8 mouse cellular contexts compared by ENCODE assay signal in the genomic region with DNA sequence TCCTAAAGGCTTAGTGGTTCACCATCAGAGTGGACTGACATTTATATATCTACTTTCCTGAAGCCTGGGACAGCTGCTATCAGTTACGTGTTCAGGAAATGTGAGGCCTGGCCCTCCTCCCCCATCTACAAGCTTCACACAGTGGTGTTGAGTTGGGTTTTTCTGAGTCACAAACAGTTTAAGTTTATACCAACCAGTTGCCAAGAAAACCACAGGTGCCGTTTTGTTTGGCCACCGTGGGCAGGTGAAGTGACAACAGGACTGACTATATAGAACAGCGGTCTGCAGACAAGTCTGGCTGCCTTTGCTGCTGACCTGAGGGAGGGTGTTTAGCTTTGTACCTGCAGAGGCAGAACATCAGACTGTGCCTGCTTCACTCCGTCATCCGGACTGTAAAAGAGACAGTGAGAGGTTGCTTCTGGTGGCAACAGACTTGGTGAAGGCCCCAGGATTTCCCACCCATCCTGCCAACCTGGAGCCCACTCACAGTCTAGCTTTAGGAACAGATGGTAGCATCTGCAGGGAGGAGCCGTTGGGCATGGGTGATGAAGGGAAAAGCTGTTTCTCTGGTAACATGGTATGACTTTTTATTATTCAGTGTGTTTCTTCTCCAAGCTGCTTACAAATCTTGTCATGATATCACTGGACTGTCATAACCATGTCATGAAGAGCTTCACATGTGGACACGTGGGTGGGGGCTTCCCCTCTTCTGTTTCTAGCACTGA. TPM values are rescaled to one million over a fixed set of nuclear protein-coding genes. Genes with fewer than 3 reads are reported as not detected.
DNase-seq lines count a peak whose midpoint lies in the region; ATAC-seq lines count a peak whose summit lies in the region.

No protein-coding gene starts in this region.

- peaks cover 48% of the 10 kb centered on the region for H3K4me1 ChIP-seq in heart, embryonic 12.5 days (replicated peaks)

- no peak overlapping the region for H3K4me2 ChIP-seq in heart, embryonic 12.5 days

- intact Hi-C loops in heart, postnatal 36 days (cut with DNase I) = no loop called here

- H3K27ac ChIP-seq in heart, embryonic 12.5 days (ENCODE audit: poor library complexity, severe bottlenecking) = peak overlapping the region; percentile 76

- H3K9me3 ChIP-seq in heart, embryonic 12.5 days (replicated peaks) = no peaks in the 10 kb centered on the region

- no peak for DNase-seq in heart, postnatal 36 days
- DNase-seq in 416B (ENCODE audit: low read depth) = peak; percentile 91
- DNase-seq in cerebellum, postnatal 10 days = peak; percentile 68 to 76
- DNase-seq in layer of hippocampus, adult 9-11 months = peak; percentile 86
- DNase-seq in right cerebral cortex, postnatal 25 days = peak; percentile 78
- no peak for DNase-seq in ovary, postnatal 36 days (ENCODE audit: low spot score)
- no peak for DNase-seq in urinary bladder, postnatal 14 days (ENCODE audit: low spot score)

- H3K9ac ChIP-seq in heart, embryonic 12.5 days = 0 out of 2 replicates have a peak overlapping the region, but pooled peaks have one; percentile 33

- H3K36me3 ChIP-seq in heart, embryonic 12.5 days = peaks cover 35% of the 10 kb centered on the region

- H3K4me3 ChIP-seq in heart, embryonic 12.5 days = no peak overlapping the region

- WGBS in heart, embryonic 12.5 days = 70% methylated on average over 8 of the region's 8 CpGs

- ATAC-seq in heart, embryonic 12.5 days (ENCODE audit: insufficient number of reproducible peaks, low FRiP score) = no peak

- H3K27me3 ChIP-seq in heart, embryonic 12.5 days (replicated peaks) = no peaks in the 10 kb centered on the region

RNA-seq across cellular contexts. Expression of a gene that starts 13.2 kb away (rescaled TPM):
- 3.1 and 3.7 TPM in 2 replicates for polyA plus RNA-seq in heart, embryonic 12.5 days (2016; fragmentation: Nextera tagmentation; extraction: Ambion mirVana)
- 10 to 100 TPM in 1 of 2 experiments, 1 to 10 TPM in 1; 9.2 to 16.7 TPM for total RNA-seq in heart, postnatal 36 days (2021)

Comparison
In these comparisons a context has a peak if more than half of its experiments do, and no peak if none do; other contexts are left out.
1. DNase-seq: peak in 416B (single experiment), cerebellum, postnatal 10 days (2 of 2), layer of hippocampus, adult 9-11 months (single experiment) and right cerebral cortex, postnatal 25 days (single experiment); none in heart, postnatal 36 days (0 of 2), ovary, postnatal 36 days (single experiment) and urinary bladder, postnatal 14 days (single experiment).